Mouse (Mus musculus): ENCODE data around the gene Isl2. TPM values are rescaled to one million over a fixed set of nuclear protein-coding genes. Genes with fewer than 3 reads are reported as not detected.

Isl2 gene
- total RNA-seq (2021), result not detected
- long read RNA-seq, experiment 1, result 0 reads
- long read RNA-seq, experiment 2, result 0 reads

DNA sequence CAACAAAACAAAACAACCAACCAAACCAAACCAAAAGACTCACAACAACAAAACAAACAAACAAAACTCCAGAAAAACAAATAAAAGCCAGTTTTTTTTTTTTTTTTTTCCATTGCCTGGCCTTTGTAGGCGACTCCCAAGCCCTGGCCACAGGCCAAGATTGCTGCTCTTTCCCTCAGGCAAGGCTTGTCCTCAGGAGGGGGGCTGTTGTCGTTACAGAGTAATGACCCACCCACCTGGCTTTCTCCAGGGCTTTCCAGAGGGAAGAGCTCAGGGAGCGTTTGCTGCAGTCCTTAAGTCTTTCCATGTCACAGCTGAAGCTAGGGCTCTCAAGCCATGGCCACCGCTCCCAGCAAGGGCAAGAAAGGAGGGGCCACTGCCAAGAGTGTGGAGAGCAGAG lies at the start of gene Isl2:
Isl2 (plus strand) TSS at position 296 of the 400 bp plus-strand sequence.
- no peak for DNase-seq (ENCODE audit: low spot score in 2 of 2)

GRCm38 (mm10) chr9:55507922-55508321 lies 30.6 kb upstream of the Isl2 start:
- no peak for DNase-seq (ENCODE audit: low spot score in 2 of 2)

DNA sequence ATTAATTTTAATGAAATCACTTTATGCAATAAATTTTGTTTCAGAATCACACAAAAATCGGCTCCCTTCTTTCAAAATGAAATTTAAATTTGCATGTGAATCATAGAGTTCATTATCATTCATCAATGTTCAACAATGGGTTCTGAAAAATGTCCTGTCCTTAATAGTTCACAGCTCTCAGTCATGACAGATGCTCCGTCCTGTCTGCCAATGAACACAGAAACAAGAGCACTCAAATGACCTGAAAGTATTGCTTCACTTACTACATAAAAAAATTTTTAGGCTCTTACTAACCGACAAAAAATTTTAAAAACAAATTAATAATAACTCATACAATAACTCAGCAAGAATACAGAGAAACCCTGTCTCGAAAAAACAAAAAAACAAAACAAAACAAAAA lies 29.8 kb upstream of the Isl2 start:
- DNase-seq (ENCODE audit: low spot score in 2 of 2), result no peak

GRCm38 (mm10) chr9:55509731-55510130 lies 28.7 kb upstream of the Isl2 start:
- DNase-seq (ENCODE audit: low spot score in 2 of 2), result no peak

GRCm38 (mm10) chr9:55510651-55511235 lies 27.7 kb upstream of the Isl2 start:
- no peak for DNase-seq (ENCODE audit: low spot score in 2 of 2)

- no peak for DNase-seq (ENCODE audit: low spot score in 2 of 2)
Measured at GRCm38 (mm10) chr9:55511521-55511993, 26.9 kb upstream of the Isl2 start.

DNA sequence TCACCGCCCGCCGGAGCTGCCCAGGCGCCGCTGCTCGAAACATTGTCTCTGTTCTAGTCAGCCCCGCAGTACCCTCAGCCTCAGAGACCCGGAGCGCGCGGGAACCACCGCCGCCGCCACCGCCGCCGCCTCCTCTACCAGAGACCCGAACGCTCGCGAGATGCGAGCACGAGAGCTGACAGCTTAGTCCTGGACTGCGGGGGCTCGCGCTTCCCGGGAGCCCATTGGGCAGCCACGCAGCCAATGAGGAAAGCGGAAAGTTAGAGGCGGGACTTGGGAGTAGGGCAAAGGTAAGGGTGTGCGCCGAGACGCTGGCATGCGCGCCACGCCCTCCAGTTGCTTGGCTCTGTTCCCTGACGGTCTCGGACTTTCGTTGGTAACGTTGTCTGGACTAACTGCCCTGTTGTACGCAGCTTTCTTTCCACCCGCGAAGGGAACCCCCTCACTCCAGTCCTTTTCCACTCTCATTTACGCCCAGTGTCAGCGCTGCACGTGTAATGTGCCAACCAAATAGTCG lies 26.4 kb upstream of the Isl2 start, which contains the start of gene Etfa:
Etfa (minus strand) TSS at position 217 of the 517 bp plus-strand sequence.
- peak; percentile 87 to 94 for DNase-seq (ENCODE audit: low spot score in 2 of 2)

GRCm38 (mm10) chr9:55525716-55526115 lies 12.8 kb upstream of the Isl2 start:
- DNase-seq (ENCODE audit: low spot score in 2 of 2), result no peak

DNA sequence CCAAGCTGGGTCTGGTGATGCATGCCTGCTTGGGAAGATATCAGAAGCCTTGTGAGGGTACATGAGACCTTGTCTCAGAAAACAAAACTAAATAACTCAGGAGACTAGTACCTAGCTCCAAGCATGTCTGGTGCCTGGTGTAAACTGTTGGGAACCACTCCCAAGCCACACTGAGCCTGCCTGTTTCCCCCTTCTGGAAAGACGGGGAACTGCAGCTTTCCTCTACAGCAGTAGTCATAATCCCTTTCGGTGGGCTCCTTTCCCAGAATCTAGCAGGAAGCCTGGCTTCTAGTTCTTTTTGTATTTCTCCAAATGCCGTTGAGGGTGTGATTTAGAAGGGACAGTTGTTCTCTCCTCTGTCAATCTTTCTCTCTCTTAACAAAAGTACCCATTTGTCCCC lies 2.6 kb upstream of the Isl2 start:
- DNase-seq (ENCODE audit: low spot score in 2 of 2), result peak; percentile 55 to 75

DNA sequence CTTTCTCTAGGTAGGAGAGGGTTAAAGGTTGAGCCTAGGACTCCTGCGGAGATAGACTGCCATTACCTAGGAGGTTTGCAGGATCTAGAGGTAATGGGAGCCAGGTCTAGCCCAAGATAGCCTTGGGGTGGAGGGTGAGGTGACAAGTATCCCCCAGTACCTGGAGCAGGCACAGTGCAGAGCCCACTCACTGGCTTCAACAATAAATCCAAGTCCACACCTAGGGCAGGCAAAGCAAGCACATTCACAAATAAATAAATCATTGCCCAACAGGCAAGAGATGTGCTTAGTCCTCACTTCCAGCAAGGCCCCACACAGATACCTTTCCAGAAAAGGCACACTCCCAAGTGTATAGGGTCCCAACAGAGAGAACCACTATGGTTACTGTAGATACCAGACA lies 534 bp downstream of the Isl2 start:
- no peak for DNase-seq (ENCODE audit: low spot score in 2 of 2)

- DNase-seq (ENCODE audit: low spot score in 2 of 2), result peak in 1 of 2 experiments; percentile 14
Measured at GRCm38 (mm10) chr9:55539661-55540390, 1.4 kb downstream of the Isl2 start.

- DNase-seq (ENCODE audit: low spot score in 2 of 2), result peak in 1 of 2 experiments; percentile 12
Measured at GRCm38 (mm10) chr9:55540391-55540770, 1.9 kb downstream of the Isl2 start.

- peak; percentile 55 to 78 for DNase-seq (ENCODE audit: low spot score in 2 of 2)
Measured at GRCm38 (mm10) chr9:55540888-55541287, 2.4 kb downstream of the Isl2 start.

DNA sequence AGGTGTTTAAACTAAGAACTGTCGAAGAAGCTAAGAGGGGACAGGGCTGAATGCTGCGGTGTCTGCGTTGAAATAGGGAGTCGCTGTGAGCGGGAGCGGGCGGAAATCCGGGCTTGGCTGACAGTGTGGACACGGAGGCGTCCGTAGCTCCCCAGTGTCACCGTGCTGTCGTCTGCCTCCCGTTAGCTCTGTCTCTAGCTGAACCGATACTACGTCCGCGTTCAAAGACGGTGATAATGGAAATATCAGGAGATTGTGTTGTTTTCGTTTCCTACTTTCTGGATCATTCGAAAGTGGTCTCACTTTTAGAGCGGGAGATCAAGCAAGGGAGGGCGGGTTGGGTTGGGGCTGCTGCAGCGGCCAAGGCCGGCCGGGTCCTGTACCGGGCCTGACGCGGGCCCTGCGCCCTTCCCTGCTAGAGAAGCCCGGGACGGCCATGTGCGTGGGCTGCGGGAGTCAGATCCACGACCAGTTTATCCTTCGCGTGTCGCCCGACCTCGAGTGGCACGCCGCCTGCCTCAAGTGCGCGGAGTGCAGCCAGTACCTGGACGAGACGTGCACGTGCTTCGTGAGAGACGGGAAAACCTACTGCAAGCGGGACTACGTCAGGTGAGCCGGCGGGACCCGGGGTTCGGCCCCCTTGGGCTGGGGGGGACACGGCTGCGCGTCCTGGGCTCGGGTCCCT lies 3.4 kb downstream of the Isl2 start:
- DNase-seq (ENCODE audit: low spot score in 2 of 2), result peak in 1 of 2 experiments; percentile 24

DNA sequence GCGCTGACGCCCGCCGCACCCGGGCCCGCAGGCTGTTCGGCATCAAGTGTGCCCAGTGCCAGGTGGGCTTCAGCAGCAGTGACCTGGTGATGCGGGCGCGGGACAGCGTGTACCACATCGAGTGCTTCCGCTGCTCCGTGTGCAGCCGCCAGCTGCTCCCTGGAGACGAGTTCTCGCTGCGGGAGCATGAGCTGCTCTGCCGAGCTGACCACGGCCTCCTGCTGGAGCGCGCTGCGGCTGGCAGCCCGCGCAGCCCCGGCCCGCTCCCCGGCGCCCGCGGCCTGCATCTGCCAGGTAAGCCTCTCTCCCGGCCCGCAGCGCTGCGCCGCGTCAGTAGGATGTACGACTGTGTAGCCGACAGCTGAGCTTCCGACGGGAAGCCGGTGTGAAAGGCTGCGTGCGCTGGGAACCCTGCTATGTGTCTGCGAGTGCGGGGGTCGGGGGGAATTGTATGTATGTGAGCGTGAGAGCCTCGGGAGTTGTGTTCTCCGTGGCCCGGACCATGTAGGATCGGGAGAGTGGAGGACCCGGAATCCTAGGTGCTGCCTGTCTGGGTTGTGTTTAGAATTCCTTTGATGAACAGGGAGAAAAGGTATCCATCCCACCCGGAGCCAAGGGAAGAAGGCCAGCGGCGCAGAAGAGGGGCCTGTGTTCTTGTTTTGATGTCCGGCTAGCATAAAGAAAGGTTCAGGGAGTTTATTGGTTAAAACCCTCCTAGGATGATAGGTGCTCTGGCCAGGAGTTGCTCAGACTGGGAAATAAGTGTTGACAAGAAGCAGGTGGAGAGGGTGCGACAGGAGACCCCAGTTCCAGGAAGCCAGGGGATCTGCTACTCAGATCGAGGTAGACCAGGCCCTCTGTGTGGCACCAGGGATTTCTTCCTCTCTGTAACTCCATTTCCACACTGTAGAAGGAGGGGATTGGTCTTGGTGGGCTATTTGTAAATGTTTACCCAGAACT lies 4.2 kb downstream of the Isl2 start:
- no peak for DNase-seq (ENCODE audit: low spot score in 2 of 2)

DNA sequence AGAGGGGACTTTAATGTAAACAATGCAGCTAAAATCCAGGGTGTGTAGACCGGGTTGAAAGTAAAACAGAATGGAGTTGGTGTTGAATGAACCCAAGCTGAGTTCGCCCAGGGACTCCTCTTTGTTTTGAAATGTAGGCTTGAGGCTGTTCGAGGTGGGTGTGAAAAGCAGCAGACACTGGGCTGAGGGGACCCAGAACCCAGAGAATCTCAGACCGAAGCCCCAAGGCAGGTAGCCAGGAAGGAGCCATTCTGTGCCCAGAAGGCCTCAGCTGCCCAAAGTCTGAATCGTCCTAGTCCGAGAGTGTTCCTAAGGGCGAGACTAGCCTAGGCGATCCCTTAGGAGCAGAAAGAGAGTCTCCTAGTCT lies 4.8 kb downstream of the Isl2 start:
- no peak for DNase-seq (ENCODE audit: low spot score in 2 of 2)

DNA sequence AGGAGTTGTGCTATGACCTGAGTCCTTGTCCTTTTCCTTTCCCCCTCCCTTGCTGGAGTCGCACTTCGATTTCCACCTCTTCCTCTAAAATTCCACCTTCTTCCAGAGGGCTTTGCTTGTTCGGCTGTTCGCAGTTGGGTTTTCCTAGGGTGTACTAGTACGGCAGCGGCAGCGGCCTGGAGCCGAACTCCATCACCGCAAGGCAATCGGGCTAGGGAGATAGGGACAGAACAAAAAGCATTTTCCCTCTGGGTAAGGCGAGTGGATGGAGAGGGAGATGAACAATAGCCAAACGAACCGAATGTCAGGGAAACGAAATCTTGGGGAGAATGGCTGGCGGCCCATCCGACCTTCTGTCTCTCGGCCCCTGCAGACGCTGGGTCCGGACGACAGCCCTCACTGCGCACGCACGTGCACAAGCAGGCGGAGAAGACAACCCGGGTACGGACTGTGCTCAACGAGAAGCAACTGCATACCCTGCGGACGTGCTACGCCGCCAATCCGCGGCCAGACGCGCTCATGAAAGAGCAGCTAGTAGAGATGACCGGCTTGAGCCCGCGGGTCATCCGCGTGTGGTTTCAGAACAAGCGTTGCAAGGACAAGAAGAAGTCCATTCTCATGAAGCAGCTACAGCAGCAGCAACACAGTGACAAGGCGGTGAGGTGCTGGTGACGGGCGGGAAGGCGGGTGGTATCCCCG lies 5.4 kb downstream of the Isl2 start:
- DNase-seq (ENCODE audit: low spot score in 2 of 2), result peak in 1 of 2 experiments; percentile 72

GRCm38 (mm10) chr9:55544861-55545555 lies 6.5 kb downstream of the Isl2 start:
- peak in 1 of 2 experiments; percentile 46 for DNase-seq (ENCODE audit: low spot score in 2 of 2)

DNA sequence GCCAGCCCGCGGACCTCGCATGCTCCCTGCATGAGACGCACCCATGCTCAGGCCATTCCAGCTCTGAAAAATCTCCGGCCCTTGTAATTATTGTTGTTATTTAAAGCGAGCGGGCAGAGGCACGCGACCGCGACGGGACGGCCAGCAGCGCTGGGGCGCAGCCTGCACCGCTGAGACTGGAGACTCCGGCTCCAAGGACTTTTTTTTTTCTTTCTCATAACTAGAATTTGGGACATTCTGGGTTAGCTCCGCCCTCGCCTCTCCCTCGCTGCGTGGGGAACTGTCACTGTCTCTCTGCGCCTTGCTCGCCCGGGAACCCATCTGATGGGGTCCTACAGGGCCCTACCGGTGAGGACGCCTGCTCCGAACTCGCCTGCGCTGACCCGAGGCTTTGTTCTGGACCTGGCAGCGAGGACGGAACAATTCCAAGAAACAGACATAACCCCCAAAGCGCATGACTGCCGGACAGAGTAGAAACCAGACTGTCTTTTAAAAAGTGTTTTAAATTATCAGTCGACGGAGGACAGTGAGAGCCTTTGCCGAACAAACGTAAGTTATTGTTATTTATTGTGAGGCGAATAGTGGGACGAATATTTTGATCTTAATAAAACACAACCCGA lies 7.2 kb downstream of the Isl2 start:
- DNase-seq (ENCODE audit: low spot score in 2 of 2), result peak in 1 of 2 experiments; percentile 4

Data from layer of hippocampus, postnatal 14 days (tissue).